Mouse (Mus musculus) neural tube, embryonic 12.5 days (tissue): ENCODE data around the gene Slc6a12. TPM values are rescaled to one million over a fixed set of nuclear protein-coding genes. Genes with fewer than 3 reads are reported as not detected.

Experiments
- ATAC-seq: fragments of 200-750 bp; cut with Nextera tagmentation; 2 replicates; pipeline ENCODE4 v1.8.0; 2017; ENCODE audit warnings: low read depth, mild to moderate bottlenecking, moderate TSS enrichment, moderate library complexity; ENCODE audit not compliant: low FRiP score
- H3K27ac ChIP-seq: fragments of 300-500 bp; sonication (generic); 2 replicates; pipeline ENCODE4 v1.5.1; 2016
- H3K27me3 ChIP-seq: fragments of 300-500 bp; sonication (generic); replicated peaks from 2 replicates; pipeline ENCODE4 v1.6.1; 2016; ENCODE audit warnings: mild to moderate bottlenecking
- H3K36me3 ChIP-seq: fragments of 300-500 bp; sonication (generic); 2 replicates; pipeline ENCODE4 v1.6.1; 2016; ENCODE audit warnings: mild to moderate bottlenecking
- H3K4me1 ChIP-seq: fragments of 300-500 bp; sonication (generic); 2 replicates; pipeline ENCODE4 v1.6.1; 2016
- H3K4me2 ChIP-seq: fragments of 300-500 bp; sonication (generic); replicated peaks from 2 replicates; pipeline ENCODE4 v1.6.1; 2016; ENCODE audit warnings: mild to moderate bottlenecking
- H3K4me3 ChIP-seq: fragments of 300-500 bp; sonication (generic); 2 replicates; pipeline ENCODE4 v1.5.1; 2016
- H3K9ac ChIP-seq: fragments of 300-500 bp; sonication (generic); 2 replicates; pipeline ENCODE4 v1.6.1; 2016; ENCODE audit warnings: mild to moderate bottlenecking
- H3K9me3 ChIP-seq: fragments of 300-500 bp; sonication (generic); 2 replicates; pipeline ENCODE4 v1.6.1; 2016; ENCODE audit warnings: mild to moderate bottlenecking
- WGBS: fragments of 180-500 bp; shearing (Covaris S2); methylation state at CpG from one replicate; pipeline ENCODE4 v1.1.7; 2016; 5-methylcytosine and 5-hydroxymethylcytosine counted together
- microRNA-seq: library from miRNA; unstranded; fragments of <30 nt; microRNA quantifications from one replicate; pipeline ENCODE4, GENCODE M21; 2017
- polyA plus RNA-seq: library from polyadenylated mRNA; unstranded; fragments of >200 nt; fragmentation: Nextera tagmentation; extraction: Ambion mirVana; gene quantifications from 2 replicates; pipeline ENCODE4 v1.2.1, GENCODE M21; 2016

The Slc6a12 gene
- polyA plus RNA-seq, 1 experiment from 2014 or later = 0.14 TPM

GRCm38 (mm10) chr6:121392610-121393252 lies 49.9 kb downstream of the Slc6a12 start:
- Histone ChIP-seq H3K4me3 (no peak overlapping the region), H3K27me3 (no peaks in the 10 kb centered on the region), H3K4me1 (no peaks in the 10 kb centered on the region), H3K27ac (no peak overlapping the region), H3K4me2 (no peak overlapping the region), H3K9ac (no peak overlapping the region), H3K9me3 (peaks cover 4% of the 10 kb centered on the region; the same call in 1 of the 2 replicates), H3K36me3 (no peaks in the 10 kb centered on the region)
- WGBS = 91% methylated on average over 4 of the region's 4 CpGs
- no peak for ATAC-seq

GRCm38 (mm10) chr6:121401140-121401539 lies 58.3 kb downstream of the Slc6a12 start:
- WGBS = 92% methylated on average over 6 of the region's 6 CpGs
- no peak for ATAC-seq
- H3K4me1 ChIP-seq = no peaks in the 10 kb centered on the region

GRCm38 (mm10) chr6:121401826-121402660 lies 59.2 kb downstream of the Slc6a12 start:
- peaks cover under 1% of the 10 kb centered on the region; the same call in 1 of the 2 replicates for H3K4me1 ChIP-seq
- no peak overlapping the region for H3K4me2 ChIP-seq
- H3K27ac ChIP-seq = no peak overlapping the region
- H3K27me3 ChIP-seq = no peaks in the 10 kb centered on the region
- no peaks in the 10 kb centered on the region for H3K9me3 ChIP-seq
- H3K36me3 ChIP-seq = no peaks in the 10 kb centered on the region
- 85% methylated on average over 14 of the region's 14 CpGs for WGBS
- peak; percentile 41; the same call in 1 of the 2 replicates for ATAC-seq
- no peak overlapping the region for H3K9ac ChIP-seq
- H3K4me3 ChIP-seq = no peak overlapping the region

More at GRCm38 (mm10) chr6:121401140-121401539, 58.3 kb downstream of the Slc6a12 start:
- Histone ChIP-seq H3K4me3 (no peak overlapping the region), H3K27me3 (no peaks in the 10 kb centered on the region), H3K4me2 (no peak overlapping the region), H3K9ac (no peak overlapping the region), H3K27ac (no peak overlapping the region), H3K9me3 (no peaks in the 10 kb centered on the region), H3K36me3 (no peaks in the 10 kb centered on the region)

- WGBS = 76% methylated on average over 8 of the region's 8 CpGs
- H3K9me3 ChIP-seq = no peaks in the 10 kb centered on the region
- H3K4me1 ChIP-seq = peaks cover 8% of the 10 kb centered on the region
- no peak overlapping the region for H3K9ac ChIP-seq
- H3K36me3 ChIP-seq = no peaks in the 10 kb centered on the region
- H3K4me3 ChIP-seq = no peak overlapping the region
- H3K4me2 ChIP-seq = no peak overlapping the region
- peak; percentile 41; the same call in 1 of the 2 replicates for ATAC-seq
- no peak overlapping the region for H3K27ac ChIP-seq
- no peaks in the 10 kb centered on the region for H3K27me3 ChIP-seq
Observed at GRCm38 (mm10) chr6:121402661-121403244, 59.9 kb downstream of the Slc6a12 start.

- 93% methylated on average over 8 of the region's 8 CpGs for WGBS
- Histone ChIP-seq H3K4me3 (no peak overlapping the region), H3K9ac (no peak overlapping the region), H3K27me3 (no peaks in the 10 kb centered on the region), H3K4me1 (peaks cover 14% of the 10 kb centered on the region), H3K9me3 (no peaks in the 10 kb centered on the region), H3K27ac (no peak overlapping the region), H3K36me3 (no peaks in the 10 kb centered on the region), H3K4me2 (no peak overlapping the region)
- no peak for ATAC-seq
Observed at GRCm38 (mm10) chr6:121405311-121405710, 62.4 kb downstream of the Slc6a12 start.

- H3K27ac ChIP-seq = peak overlapping the region; percentile 34; the same call in 1 of the 2 replicates
- peak; percentile 56; the same call in 1 of the 2 replicates for ATAC-seq
Observed at GRCm38 (mm10) chr6:121407571-121408011, 64.7 kb downstream of the Slc6a12 start.

GRCm38 (mm10) chr6:121412558-121413297 lies 69.9 kb downstream of the Slc6a12 start:
- Histone ChIP-seq H3K27ac (no peak overlapping the region), H3K4me2 (peak overlapping the region; percentile 52), H3K9me3 (no peaks in the 10 kb centered on the region), H3K36me3 (no peaks in the 10 kb centered on the region), H3K4me1 (peaks cover 18% of the 10 kb centered on the region), H3K27me3 (peaks cover 38% of the 10 kb centered on the region), H3K9ac (no peak overlapping the region), H3K4me3 (peak overlapping the region; percentile 20)
- ATAC-seq = 0 out of 2 replicates have a peak, but pooled peaks have one; percentile 15
- 1% methylated on average over 46 of the region's 46 CpGs for WGBS

More at GRCm38 (mm10) chr6:121407571-121408011, 64.7 kb downstream of the Slc6a12 start:
- 16% methylated on average over 5 of the region's 5 CpGs for WGBS
- H3K9ac ChIP-seq = no peak overlapping the region
- H3K4me2 ChIP-seq = no peak overlapping the region
- no peaks in the 10 kb centered on the region for H3K36me3 ChIP-seq
- peaks cover 14% of the 10 kb centered on the region for H3K27me3 ChIP-seq
- no peaks in the 10 kb centered on the region for H3K9me3 ChIP-seq
- H3K4me3 ChIP-seq = no peak overlapping the region
- H3K4me1 ChIP-seq = peaks cover 18% of the 10 kb centered on the region

Small RNA genes lying within 50 kb of the gene (microRNA-seq; reads per million reads assigned to microRNA genes)
- gene Gm24855 = not detected

Other genes starting within 250 kb of the Slc6a12 start
- 17.3 and 22.2 TPM in 2 replicates for gene Mical3, start 212.1 kb upstream of the Slc6a12 start, polyA plus RNA-seq
- gene Pex26, start 159.4 kb upstream of the Slc6a12 start, polyA plus RNA-seq = 11.9 and 12.5 TPM in 2 replicates
- gene Tuba8, start 132.4 kb upstream of the Slc6a12 start, polyA plus RNA-seq = 0.26 and 0.33 TPM in 2 replicates
- 1.3 TPM in 2 replicates for gene Usp18, start 97.2 kb upstream of the Slc6a12 start, polyA plus RNA-seq
- gene Slc6a13, start 42.8 kb upstream of the Slc6a12 start, polyA plus RNA-seq = 15.8 and 16.1 TPM in 2 replicates
- 7.8 and 7.9 TPM in 2 replicates for gene Iqsec3, start 130.6 kb downstream of the Slc6a12 start, polyA plus RNA-seq